Mouse (Mus musculus) urinary bladder, postnatal 25 days (tissue): ENCODE data around the gene Cend1.
"Not testable (repeated sequence)": the region's sequence is repeated elsewhere in the genome, so short reads cannot be mapped to it uniquely, and the experiment has no call there.

Source experiments
- DNase-seq: peaks from one replicate; pipeline ENCODE4 v3.0.0; 2022; ENCODE audit warnings: low spot score

Cend1 gene

DNA sequence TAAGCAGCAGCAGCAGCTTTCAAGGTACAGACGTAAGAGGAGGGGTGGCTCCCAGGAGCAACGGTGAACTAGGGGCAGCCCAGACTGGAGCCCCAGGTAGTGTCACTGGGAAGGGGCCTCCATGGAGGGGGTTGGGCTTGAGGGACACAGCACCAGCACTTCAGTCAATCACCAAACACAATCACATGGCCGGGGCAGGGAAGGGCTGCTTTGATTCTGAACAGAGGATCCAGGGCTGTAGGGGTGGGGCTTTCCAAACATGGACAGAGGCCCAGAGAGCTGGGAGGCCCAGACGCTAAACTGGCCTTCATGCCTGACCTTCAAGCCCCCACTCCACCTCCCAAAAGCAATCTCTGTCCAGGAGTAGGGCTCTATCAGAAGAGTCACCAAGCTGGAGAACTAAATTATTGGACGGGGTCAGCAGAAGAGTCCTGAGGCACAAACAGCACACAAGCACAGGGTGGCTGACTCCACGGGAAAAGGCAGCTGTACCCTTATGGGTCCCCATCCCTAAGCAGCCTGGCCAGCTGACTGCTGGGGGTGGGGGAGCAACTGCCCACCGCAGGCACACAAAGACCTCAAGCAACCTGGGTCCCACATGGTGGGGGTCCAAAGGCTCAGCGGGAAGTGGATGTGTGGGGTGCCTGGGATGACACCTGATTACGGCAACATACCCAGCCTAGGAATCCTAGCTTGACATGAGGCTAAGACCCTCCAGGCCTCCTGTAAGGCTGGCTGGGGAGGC is 721 bp upstream of the Cend1 start:
- no peak for DNase-seq

DNA sequence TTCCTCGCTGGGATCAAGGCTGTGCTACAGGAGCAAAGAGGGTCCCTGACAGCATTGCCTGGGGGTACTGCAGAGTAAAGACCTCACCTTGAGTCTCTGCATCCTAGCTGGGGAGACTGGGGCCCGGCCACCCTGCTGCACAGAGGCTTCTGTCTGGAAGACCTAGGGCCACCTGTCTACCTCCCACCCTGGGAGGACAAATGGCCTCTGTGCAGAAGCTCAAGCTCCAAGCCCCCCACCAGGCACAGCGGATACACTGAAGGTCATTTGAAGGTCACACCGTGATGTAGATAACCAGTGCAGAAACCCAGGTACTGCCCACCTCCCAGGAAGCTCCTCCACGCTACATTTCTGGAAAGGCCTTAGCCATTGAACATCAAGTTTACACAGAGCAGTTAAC is 590 bp downstream of the Cend1 start:
- DNase-seq: no peak

DNA sequence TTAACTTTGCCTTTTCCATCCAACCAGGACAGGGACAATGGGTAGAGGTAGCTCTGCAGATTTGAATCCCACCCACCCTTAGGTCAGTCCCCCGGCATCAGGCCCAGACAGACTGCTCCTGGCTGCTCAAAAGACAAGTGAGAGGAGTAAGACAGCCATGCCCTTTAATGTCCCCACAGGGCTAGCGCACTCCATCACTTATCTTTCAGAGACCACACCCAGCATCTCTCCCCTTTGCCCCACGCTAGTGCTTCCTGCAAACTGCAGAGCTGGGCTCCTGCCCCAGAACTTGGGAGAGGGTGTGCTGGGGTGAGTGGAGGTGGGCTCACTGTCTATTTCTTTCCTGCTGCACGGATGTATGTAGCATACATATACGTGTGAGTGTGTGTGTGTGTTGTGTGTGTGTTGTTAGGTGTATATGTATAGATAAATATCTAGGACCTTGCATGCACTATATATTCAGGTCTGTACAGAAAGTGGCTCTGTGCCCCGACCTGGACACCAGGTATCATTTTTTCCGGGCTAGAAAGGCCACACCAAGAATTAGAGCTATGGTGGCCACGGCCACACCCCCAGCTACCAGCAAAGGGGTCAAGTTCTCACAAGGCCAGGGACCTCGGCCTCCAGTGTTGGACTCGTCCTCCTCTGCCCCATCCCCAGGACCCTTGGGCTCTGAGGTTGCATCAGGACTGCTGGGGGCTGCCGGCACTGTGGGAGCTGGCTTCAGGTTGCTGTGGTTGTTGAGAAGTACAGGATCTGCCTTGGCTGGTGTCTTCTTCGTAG is 2.2 kb downstream of the Cend1 start:
- DNase-seq: no peak

DNA sequence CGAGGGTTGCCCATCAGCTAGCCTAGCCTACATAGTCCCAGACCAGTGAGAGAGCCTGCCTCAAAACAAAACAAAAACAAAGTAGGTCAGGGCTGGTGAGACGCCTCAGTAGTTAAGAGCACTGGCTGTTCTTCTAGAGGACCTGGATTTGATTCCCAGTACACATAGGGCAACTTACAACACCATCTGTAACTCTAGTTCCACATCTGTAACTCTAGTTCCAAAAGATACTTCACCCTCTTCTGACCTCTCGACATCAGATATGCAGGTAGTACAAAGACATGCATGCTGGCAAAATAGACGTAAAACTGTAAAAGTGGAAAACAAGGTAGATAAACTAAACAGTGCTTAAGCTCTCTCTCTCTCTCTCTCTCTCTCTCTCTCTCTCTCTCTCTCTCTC is 5.5 kb downstream of the Cend1 start:
- DNase-seq: no peak

DNA sequence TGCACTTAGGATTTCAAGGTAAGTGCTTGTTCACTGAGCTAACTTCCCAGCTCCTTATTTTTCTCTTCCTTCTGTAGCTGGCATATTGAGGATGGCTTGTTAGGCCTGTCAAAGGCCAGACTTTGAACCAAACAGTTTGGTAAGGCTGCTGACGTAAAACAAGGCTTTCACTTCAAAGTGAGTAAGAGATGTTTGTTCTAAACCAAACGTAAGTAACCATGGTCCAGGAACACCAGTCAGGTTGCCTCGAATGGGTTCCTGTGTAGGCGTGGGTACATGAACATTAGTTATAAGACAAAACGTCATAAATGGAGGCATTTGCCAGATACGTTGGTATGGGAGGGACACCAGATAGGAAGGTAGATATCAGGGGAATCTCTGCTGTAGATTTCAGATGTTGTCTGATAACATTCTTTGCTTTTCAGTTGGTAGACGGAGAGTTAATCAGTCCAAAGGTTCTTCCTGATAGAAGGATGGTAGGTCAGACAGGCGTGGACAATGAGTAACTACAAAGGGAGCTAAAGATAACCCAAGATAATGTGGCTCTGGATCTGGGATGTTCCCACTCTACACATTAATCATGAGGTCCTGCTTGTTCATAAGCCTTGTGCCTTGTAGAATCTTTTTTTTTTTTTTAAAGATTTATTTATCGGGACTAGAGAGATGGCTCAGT is 9.1 kb downstream of the Cend1 start:
- DNase-seq: no peak

DNA sequence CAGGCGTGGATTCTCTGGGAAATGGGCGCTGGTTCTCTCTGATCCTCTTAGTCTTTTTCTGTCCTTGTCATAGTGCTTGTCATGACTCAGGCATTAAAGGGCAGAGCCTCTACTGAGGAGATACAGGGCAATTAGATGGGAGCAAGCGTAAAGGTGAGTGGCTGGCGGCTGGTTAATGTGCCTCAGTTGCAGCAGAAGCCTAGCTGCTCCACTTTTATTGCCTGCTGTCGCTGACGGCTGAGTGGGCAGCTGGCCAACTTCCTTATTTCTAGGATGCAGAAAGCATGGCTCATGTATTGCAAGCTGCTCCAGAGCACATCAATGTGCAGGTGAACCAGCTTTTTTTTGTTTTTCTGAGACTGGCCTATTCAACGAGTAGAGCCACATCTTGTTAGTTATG is 10.3 kb downstream of the Cend1 start:
- DNase-seq: no peak

DNA sequence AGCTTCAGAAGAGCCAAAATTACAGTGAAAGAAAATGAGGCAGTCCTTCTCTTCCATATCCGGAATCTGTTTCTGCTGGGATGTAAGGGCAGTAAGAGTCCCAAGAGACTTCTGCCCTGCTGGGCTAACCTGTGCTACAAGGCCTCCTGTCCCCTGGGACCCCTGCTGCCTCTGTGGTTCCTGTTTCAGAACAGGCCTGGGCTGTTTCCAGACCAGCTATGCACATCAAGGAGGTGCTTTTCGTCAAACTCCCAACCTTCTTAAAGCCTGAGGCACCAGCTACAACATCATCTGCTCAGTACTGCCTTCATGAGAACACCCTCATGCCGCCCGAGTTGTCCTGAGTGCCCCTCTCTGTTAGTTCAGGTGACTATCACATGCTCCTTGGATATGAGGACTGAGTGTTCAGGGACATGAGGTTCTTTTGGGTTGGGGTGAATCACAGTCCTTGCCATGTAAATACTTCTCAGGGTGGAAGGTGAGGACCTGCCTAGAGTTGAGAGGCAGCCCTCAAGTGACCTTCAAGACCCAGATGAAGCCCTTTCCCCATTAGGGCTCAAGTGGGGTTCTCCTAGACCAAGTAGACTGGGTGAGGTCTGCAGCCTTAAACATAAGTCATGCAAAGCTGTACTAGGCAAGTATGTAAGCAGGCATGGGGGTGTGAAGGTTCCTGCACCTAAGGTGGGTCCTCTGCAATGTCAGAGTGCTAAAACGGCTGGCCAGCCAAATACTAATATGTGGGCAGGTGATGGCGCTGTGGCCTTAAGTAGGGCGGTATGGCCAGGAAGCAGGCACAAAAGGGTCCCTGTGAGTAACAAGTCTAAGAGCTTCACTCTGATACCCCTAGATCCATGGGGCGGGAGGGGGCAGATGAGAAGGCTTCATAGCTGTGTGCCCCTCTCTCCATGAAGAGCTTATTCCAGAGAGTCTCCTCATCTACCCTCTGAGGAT is 11.3 kb downstream of the Cend1 start:
- DNase-seq: no peak

DNA sequence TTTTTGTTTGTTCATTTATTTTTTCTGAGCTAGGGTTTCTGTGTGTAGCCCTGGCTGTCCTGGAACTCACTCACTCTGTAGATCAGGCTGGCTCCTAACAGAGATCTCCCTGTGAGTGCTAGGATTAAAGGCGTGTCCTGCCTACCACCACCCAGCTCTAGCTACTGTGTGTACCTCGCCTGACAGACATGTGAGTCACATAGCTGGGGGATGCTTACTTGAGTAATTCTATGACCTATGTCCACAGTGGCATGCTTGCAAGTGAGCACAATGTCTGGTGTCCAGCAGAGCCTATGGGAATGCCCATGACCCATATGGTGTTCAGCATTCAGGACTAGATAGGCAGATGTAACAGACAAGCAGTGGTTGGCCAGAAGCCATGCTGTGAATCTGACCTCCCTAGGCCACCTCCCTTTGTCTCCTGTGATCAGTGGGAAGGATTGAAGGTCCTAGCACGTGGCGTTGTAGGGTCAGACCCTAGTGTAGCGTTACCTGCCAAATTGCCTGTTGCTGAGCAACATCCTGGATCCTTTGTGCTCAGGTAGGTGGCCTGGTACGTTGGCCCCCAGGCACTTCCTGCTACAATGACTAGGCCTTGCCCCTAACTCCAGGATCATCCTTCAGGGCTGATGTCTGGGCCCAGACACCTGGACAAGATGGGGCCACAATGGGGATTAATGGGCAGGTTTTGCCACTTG is 13.0 kb downstream of the Cend1 start:
- DNase-seq: no peak

DNA sequence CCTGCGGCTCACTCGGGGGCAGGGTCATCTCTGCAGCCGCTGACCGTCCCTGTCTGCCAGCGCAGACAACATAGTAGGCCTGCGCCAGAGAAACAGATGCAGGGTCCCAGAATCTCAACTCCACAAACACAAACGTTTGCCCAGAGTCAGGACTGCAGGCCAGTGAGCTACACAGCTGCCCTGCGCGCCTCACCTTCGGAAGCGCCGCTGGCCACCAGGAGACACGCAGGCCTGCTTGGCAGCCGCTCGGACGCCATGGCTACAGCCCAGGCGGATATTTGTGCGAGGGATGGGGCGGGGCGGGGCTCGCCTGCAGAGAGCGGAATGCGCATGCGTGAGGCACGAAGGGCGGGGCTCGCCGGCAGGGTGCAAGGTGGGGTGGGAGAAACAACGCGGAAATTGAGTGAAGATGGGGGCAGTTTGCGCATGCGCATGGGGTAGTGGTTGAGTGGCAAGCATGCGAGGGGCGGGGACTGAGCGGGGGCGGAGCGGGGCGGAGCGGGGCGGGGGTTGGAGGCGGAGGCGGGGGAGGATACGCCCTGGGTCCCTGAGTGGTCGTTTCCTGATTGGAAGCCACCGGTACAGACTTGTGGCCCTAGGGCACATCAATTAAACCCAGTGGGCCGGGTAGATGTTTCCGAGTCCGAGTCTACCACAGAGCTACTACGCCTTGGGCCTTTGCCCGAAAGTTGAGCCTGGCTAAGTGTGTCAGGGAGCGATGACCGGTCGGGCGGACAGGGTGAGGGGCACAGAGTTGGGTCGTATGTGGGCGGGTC is 15.3 kb downstream of the Cend1 start, which contains the start of gene Gatd1:
Gatd1 (minus strand) TSS at position 328 of the 776 bp plus-strand sequence.
- peak; percentile 100 for DNase-seq

DNA sequence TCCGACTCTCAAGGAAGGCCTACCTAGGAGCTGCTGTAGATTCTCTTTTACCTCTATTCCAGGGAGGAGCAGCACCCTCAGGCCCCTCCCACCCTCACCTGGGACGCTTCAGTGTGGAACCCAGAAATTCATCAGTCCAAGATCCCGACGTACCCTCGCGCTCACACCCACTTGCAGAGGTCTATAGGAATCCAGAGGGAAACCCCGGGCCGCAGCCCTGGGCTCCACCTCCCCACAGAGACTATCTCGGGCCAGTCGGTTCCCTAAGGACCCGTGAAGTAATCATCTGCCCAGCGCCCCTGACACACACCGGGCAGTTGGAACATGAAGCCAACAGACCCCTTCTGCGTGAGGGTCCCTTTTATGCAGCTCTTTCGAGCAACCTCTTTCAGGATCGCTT is 16.0 kb downstream of the Cend1 start:
- no peak for DNase-seq

DNA sequence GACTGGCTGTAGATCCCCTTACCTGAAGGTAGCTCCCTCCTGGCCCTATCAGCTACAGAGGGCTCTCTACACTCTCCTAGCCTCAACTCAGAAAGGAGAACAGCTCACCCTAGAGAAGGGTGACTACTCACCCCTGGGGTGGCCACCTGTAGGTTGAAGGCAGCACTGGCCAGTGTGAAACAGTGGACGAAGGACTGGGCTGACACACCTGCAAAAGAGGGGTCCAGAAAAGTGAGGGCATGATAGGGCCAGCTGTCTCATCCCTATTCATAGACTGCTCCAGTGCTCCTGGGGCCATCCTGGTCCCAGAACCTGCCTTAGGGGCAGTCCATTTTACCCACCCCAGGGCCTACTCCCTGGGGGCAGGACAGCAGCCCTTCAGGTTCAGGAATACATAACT is 17.6 kb downstream of the Cend1 start:
- DNase-seq: no peak

DNA sequence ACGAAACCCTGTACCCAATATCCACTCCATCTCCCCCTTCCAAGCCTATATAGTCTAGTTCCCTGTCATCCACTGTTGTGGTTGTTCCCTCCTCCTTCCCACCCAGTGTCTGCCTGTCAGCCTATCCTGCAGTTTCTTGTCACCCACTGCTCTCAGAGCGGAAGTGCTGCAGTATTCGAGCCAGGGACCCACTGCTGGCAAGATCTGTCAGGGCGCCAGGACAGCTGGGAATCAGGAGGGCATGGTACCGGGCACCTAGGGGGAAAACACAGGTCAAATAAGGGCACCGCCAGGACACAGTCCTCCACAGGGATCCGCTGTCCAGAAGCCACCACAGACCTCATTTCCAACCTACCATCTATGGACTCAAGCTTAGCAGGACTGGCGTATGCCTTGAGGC is 18.7 kb downstream of the Cend1 start:
- DNase-seq: no peak

DNA sequence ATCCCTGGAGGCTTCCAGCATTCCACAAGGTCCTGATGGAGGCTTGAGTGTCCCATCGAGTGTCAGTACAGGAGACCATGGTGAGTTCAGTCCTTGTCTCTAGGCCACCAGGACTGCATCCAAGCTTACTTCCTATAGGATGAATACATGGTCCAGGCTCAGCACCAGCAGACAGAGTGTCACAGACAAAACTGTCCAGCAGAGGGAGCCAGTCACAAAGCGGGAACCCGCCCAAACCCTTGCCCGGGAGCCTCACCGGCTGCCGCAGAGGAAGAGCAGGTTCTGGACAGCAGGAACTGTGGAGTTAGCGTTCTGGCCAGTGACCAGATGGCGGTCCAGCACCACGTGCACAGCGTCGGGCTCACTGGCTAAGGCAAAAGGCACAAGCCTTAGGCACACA is 20.5 kb downstream of the Cend1 start:
- peak; percentile 87 for DNase-seq

DNA sequence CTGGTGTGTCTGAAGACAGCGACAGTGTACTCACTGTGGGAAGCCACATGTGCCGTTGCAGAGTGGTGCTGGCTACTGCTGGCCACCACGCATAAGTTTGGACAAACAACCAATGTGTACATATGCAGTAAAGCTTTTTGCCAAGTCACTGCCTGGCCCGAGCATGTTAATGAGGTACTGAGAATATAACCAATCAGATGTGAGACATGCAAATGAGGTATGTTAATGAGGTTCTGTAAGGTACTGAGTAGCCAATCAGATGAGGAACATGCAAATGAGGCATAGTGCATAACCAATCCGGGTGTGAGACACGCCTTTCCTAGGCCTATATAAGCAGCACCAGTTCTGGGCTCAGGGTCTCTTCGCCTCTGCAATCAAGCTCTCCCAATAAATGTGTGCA is 21.6 kb downstream of the Cend1 start:
- DNase-seq: not testable (repeated sequence)

DNA sequence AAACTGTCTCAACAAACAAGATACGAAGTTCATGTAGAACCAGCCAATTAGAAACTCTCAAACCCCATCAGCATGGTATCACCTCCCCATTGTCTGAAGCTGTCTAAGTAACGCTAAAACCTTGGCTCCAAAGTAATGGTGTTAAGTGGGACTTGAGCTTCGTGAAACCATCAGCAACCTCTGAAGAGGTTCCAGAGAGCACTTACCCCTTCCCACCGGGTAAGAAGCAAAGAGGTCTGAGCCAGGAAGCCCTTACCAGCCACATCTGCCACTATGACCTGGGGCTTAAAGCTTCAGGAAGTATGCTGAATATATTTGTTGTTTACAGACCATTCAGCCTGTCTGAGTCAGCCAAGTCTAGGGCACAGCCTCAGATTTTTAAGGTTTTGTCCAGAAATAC is 23.8 kb downstream of the Cend1 start:
- no peak for DNase-seq

DNA sequence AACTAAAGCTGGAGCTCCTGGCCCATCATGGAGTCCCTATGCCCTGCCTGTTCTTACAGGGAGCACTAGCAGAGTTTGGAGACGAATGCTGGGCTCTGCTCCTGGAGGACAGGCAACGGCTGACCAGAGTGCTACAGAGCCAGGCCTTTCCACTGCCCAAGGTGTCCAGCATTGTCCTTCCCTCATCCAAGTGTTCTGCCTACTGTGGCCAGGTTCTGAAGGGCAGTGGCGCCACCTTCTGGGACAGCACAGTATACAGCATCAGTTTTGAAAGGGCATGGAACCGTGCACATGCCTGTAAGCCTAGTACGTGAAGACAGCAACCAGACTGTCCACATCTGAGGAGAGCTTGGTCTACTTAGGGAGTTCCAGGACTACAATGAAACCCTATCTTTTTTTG is 26.0 kb downstream of the Cend1 start:
- DNase-seq: peak; percentile 50

DNA sequence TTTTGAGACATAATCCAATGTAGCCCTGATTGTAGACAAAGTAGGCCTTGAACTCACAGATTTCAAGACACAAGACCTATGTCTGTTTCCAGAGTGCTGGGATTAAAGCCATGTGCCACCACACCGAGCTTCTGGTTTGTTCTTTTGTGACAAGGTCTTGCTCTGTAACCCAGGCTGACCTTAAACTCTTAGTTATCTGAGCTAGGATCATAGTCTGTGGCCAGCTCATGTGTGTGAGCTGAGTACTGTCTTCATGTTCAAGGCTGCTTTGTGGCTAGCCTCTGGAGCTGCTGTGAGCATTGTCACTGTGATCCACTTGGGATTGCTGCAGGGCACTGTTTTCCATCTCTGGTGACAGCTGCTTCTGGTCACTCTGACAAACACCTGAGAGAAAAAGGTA is 33.9 kb downstream of the Cend1 start:
- DNase-seq: no peak

DNA sequence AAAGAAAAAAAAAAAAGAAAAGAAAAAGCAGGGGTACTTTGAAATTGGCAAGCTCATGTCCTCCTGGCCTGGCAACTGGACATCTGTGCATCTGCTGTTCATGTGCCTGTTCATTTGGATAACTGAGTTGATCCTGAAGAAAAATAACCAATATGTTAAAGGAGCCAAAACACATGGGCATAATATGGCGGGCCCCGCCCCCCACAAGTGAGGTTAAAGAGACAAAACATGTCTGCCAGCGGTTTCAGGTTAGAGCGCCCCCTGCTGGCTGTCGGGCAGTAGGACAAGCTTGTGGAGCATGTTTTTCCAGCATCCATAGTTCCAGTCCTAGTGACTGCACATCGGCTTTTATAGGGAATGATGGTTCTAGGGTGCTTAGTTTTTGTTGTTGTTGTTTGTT is 34.5 kb downstream of the Cend1 start:
- peak; percentile 60 for DNase-seq

DNA sequence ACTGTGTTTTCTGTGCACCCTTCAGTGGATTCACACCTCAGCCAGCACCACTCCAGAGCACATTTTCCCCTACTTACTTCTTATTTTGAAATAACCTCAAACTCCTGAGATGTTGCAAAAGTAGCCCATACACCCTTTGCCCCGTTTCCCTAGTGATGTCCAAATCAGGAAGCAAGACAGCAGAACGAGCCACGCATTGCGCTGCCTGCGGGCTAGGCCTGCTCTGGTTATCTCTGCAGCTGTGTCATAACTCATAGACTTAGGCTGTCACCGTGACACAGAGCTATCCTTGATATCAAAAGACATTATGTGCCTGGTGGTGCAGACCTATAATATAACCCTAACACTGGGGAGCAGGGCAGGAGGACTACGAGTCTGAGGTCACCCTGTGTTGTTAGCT is 35.1 kb downstream of the Cend1 start:
- no peak for DNase-seq

DNA sequence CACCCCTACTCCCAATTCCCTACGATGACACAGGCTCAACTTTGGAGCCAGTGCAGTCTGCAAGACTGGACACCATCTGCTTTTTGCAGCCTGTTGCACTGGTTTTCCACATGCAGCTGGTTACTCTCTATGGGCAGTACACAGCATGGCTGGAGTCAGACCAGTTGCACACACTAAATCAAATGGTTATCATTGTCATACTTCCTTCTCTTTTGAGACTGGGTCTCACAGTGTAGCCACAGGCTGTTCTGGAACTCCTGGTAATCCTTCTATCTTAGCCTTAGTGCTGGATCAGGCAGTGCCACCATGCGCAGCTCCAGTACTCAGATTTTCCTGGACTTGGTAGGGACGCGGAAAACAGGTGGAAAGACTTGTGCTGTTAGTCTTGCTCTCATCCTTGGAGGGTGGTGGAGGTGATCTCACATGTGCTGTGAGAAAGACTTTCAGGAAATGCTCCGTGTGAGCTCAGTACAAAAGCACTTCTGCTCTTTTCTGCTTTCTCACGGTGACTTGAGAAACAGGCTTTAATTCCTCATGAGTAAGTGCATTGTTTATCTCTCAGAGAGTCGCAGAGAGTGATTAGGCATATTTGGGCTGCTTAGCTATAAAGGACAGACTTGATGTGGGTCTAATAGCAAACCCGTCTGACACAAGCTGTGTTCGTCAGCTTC is 36.6 kb downstream of the Cend1 start:
- no peak for DNase-seq
